Mouse (Mus musculus) myocyte (in vitro differentiated cells): ENCODE measurements at regions not wholly inside any gene's neighbourhood (a gene's known extent, or its start where the extent isn't known, plus 50 kb on each side); places are given as distances from the start of the nearest gene placed in this dataset.

Experiments
- CEBPB ChIP-seq: IDR thresholded peaks from 2 replicates; pipeline ENCODE4 v1.6.1; 2011; ENCODE audit warnings: mild to moderate bottlenecking, moderate library complexity; ENCODE audit not compliant: poor library complexity, insufficient read depth, severe bottlenecking
- E2F4 ChIP-seq: IDR thresholded peaks from one replicate; pipeline ENCODE4 v1.6.1; 2011; ENCODE audit warnings: mild to moderate bottlenecking, control low read depth, moderate library complexity; ENCODE audit not compliant: insufficient read depth
- MAX ChIP-seq: IDR thresholded peaks from one replicate; pipeline ENCODE4 v1.6.1; 2011; ENCODE audit warnings: low read depth, mild to moderate bottlenecking, control low read depth
- MYOG ChIP-seq, 3 experiments: IDR thresholded peaks; one replicate each; pipeline ENCODE4 v1.6.1; 2011; ENCODE audit warnings: control low read depth in 2 of 3, low read depth in 2 of 3, mild to moderate bottlenecking in 2 of 3; ENCODE audit not compliant: insufficient read length in 2 of 3, control insufficient read depth in 1 of 3, insufficient read depth in 1 of 3
- POLR2A ChIP-seq: IDR thresholded peaks from one replicate; pipeline ENCODE4 v1.6.1; 2011; ENCODE audit warnings: low read depth, mild to moderate bottlenecking, control low read depth, moderate library complexity; ENCODE audit not compliant: insufficient read length
- POLR2AphosphoS2 ChIP-seq: IDR thresholded peaks from one replicate; pipeline ENCODE4 v1.6.1; 2011; ENCODE audit warnings: low read depth, control low read depth; ENCODE audit not compliant: insufficient read length
- SRF ChIP-seq: IDR thresholded peaks from one replicate; pipeline ENCODE4 v1.6.1; 2011; ENCODE audit warnings: low read depth; ENCODE audit not compliant: control insufficient read depth, insufficient read length
- TCF12 ChIP-seq: IDR thresholded peaks from one replicate; pipeline ENCODE4 v1.6.1; 2011; ENCODE audit warnings: mild to moderate bottlenecking, control low read depth; ENCODE audit not compliant: poor library complexity, insufficient read depth, severe bottlenecking
- USF1 ChIP-seq: IDR thresholded peaks from one replicate; pipeline ENCODE4 v1.6.1; 2011; ENCODE audit warnings: low read depth, mild to moderate bottlenecking, control low read depth, moderate library complexity

- TF ChIP-seq POLR2A (no peak), SRF (no peak), USF1 (no peak), MAX (no peak), TCF12 (no peak), MYOG (IDR thresholded peaks at IDR 0.05; ENCODE audit: control insufficient read depth in 1 of 3, insufficient read depth in 1 of 3, insufficient read length in 2 of 3, low read depth in 2 of 3) (no peak), POLR2AphosphoS2 (no peak), CEBPB (no peak), E2F4 (no peak)
Measured at GRCm38 (mm10) chr1:88966416-88966815, 103.8 kb upstream of the Sh3bp4 start.
